Mouse (Mus musculus): ENCODE results near the gene Acsl5. TPM values are rescaled to one million over a fixed set of nuclear protein-coding genes. Genes with fewer than 3 reads are reported as not detected.
A peak's percentile ranks its signal among the peaks of the same experiment; 100 is the strongest.

The Acsl5 gene
- 24.7 and 26.2 TPM in 2 replicates for polyA plus RNA-seq (2016; fragmentation: Nextera tagmentation; extraction: Ambion mirVana)

DNA sequence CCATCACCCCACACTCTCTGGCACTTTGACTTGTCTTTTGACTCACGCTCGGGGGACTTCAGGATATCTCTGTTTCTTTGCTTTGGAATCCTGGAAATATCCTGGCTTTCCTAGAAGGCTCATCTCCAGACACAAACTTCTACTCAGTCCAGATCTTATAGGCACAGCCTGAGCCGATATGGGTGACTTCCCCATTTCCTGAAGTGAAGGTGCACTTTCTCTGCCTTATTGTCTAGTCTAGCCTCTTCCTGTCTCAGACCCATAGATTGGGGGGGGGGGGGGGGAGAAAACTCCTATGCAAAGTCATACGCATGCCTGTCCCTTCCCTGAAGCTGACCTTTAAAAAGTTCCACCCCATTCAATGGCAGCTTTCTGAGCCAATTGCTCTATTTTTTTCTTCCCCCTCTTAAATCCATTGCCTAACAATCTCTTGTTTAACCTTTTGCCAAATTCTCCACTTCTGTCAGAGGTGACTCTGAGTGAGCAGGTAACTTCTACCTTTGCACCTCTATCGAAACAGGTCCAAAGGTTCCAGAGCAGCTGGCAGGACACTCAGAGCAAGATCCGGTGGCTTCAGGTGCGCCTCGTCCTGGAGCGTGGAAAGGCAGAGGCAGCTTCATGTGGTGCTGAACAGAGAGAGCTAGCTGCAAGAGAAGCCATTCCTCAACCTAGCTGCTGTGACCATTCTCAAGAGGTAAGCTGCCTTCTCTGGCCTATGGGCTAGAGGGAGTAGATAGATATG lies at the start of gene Acsl5:
Gene Acsl5 (plus strand): TSS at position 556 of the 742 bp plus-strand sequence.
- H3K9me3 ChIP-seq, result peaks cover 4% of the 10 kb centered on the region; the same call in 1 of the 2 replicates
- 0 out of 2 replicates have a peak, but pooled peaks cover 4% of the 10 kb centered on the region for H3K27me3 ChIP-seq (ENCODE audit: poor library complexity, severe bottlenecking)
- no peak within 1 kb of the TSS for H3K4me3 ChIP-seq
- H3K4me1 ChIP-seq, result peaks cover 32% of the 10 kb centered on the region
- DNase-seq (ENCODE audit: extremely low spot score, low spot score), result no peak
- no peaks in the 10 kb centered on the region for H3K36me3 ChIP-seq (replicated peaks)
- H3K27ac ChIP-seq, result no peak within 1 kb of the TSS
- WGBS, result 95% methylated on average over 9 of the region's 9 CpGs

DNA sequence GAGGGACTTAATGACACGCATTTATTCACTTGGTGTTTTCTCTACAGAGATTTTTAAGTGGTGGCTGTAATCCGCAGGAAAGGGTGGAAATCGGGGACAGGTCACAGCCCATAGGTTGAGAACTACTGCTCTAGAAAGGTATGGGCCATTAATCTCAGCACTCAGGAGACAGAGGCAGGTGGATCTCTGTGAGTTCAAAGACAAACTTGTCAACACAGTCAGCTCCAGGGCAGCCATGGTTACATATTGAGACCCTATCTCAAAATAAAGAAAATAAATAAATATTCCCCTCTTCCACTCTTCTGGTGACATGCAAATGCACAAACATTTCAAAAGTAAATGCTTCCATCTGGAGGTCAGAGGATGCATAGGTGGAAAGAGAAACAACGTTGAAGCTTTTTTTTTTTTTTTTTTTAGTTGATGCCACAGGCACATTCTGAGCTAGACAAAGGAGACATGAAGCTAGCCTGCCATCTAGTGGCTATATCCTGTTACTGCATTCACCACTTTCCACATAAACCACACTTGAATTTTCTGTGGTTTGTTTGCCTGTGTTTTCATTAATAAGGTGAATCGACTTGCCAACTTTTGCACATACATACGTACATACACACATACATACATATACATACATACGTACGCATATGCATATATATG lies 45.1 kb upstream of the Acsl5 start:
- DNase-seq (ENCODE audit: extremely low spot score, low spot score), result no peak
- H3K27ac ChIP-seq, result no peak overlapping the region
- H3K4me1 ChIP-seq, result no peaks in the 10 kb centered on the region
- no peaks in the 10 kb centered on the region for H3K36me3 ChIP-seq (replicated peaks)
- 0 out of 2 replicates have a peak, but pooled peaks cover 8% of the 10 kb centered on the region for H3K27me3 ChIP-seq (ENCODE audit: poor library complexity, severe bottlenecking)
- no peak overlapping the region for H3K4me3 ChIP-seq
- H3K9me3 ChIP-seq, result no peaks in the 10 kb centered on the region
- WGBS, result 39% methylated on average over 8 of the region's 8 CpGs

DNA sequence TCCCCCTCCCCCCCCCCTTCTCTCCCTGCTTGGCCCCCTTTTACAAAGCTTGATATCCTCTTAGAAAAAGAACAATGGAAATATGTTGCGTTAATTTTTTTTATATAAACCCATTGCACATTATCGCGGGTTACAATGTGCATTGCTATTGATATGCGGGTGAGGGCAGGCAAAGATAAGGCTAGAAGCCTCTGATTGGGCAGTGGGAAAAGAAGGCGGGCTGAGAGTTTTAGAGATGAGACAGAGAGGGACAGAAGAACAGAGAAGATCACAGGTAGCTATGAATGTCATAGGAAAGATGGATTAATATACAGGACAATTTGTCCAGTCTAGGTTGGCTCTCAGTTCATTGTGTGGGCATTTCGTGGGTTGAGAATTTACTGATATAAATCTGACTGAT lies 44.5 kb upstream of the Acsl5 start:
- H3K27ac ChIP-seq, result no peak overlapping the region
- no peaks in the 10 kb centered on the region for H3K4me1 ChIP-seq
- H3K4me3 ChIP-seq, result no peak overlapping the region
- H3K27me3 ChIP-seq (ENCODE audit: poor library complexity, severe bottlenecking), result 0 out of 2 replicates have a peak, but pooled peaks cover 8% of the 10 kb centered on the region
- WGBS, result 59% methylated on average over 6 of the region's 6 CpGs
- no peaks in the 10 kb centered on the region for H3K9me3 ChIP-seq
- H3K36me3 ChIP-seq (replicated peaks), result no peaks in the 10 kb centered on the region
- DNase-seq (ENCODE audit: extremely low spot score, low spot score), result no peak

DNA sequence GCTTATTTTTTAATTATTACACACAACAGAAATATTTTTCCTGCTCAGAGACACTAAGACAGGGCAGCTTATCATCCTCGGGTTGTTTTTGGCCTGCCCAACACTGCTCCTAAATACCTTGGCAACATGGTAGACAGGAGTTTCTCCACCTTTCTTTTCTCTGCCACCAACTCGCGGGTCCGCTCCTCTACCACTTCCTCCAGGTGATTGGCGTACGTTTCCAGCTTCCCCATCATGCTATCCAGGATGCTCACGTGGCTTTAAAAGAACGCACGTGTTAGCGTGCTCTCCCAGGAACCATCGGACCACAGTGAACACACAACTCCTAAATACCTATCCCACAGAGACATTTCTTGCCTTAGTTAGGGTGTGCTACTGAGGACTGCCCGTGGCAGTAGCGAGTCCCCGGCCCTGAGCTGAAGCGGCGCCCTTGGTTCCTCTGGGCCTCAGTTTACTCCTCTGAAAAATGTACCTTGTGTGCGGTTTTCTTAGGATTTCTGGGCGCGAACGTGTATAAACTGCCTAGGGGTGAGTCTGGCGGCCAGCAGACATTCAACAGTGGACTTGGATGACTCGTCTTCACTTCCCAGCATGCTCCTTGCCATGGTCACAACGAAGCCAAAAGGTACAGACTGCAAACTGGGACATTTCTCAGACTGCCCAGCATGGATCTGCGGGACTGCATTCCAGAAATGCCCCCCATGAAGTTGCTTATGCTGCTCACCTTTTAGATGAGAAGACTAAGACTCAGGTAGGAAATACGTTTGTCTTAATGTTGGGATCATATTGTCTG lies 43.8 kb upstream of the Acsl5 start:
- Histone ChIP-seq H3K9me3 (no peaks in the 10 kb centered on the region), H3K27me3 (ENCODE audit: poor library complexity, severe bottlenecking) (0 out of 2 replicates have a peak, but pooled peaks cover 8% of the 10 kb centered on the region), H3K27ac (no peak overlapping the region), H3K4me3 (no peak overlapping the region), H3K36me3 (replicated peaks) (no peaks in the 10 kb centered on the region), H3K4me1 (no peaks in the 10 kb centered on the region)
- DNase-seq (ENCODE audit: extremely low spot score, low spot score), result no peak
- WGBS, result 69% methylated on average over 25 of the region's 25 CpGs

DNA sequence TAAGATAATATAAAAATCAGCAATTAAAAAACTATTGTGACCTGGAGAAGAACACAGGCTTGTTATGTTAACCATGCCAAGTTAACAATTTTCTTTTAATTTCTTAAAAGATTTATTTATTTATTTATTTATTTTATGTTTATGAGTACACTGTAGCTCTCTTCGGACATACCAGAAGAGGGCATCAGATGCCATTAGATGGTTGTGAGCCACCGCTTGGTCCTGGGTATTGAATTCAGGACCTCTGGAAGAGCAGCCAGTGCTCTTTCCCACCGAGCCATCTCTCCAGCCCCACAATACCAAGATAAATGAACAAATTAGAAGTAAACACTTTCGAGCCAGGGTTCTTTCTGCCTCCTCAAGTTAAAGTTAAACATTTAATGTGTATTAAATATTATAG lies 43.1 kb upstream of the Acsl5 start:
- H3K36me3 ChIP-seq (replicated peaks), result no peaks in the 10 kb centered on the region
- 80% methylated on average over 4 of the region's 4 CpGs for WGBS
- no peak overlapping the region for H3K4me3 ChIP-seq
- DNase-seq (ENCODE audit: extremely low spot score, low spot score), result no peak
- no peak overlapping the region for H3K27ac ChIP-seq
- H3K4me1 ChIP-seq, result no peaks in the 10 kb centered on the region
- no peaks in the 10 kb centered on the region for H3K9me3 ChIP-seq
- H3K27me3 ChIP-seq (ENCODE audit: poor library complexity, severe bottlenecking), result 0 out of 2 replicates have a peak, but pooled peaks cover 8% of the 10 kb centered on the region

DNA sequence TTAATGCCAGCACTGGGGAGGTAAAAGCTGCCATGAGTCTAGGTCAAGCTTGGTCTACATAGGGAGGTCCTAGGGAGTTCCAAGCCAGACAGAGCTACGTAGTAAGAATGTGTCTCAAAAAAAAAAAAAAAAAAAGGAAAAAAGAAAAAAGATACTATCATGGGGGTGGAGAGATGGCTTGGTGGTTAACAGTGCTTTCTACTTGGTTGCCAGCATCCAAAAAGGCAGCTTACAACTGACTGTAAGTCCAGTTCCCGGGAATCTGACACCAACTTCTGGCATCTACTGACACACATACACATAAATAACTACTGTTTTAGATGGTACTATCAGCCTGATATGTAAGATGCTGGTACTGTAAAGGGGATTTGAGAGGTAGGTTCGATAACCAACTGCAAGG lies 42.7 kb upstream of the Acsl5 start:
- H3K36me3 ChIP-seq (replicated peaks), result no peaks in the 10 kb centered on the region
- H3K27ac ChIP-seq, result no peak overlapping the region
- WGBS, result 92% methylated on average over 3 of the region's 3 CpGs
- H3K9me3 ChIP-seq, result no peaks in the 10 kb centered on the region
- no peaks in the 10 kb centered on the region for H3K4me1 ChIP-seq
- DNase-seq (ENCODE audit: extremely low spot score, low spot score), result no peak
- H3K27me3 ChIP-seq (ENCODE audit: poor library complexity, severe bottlenecking), result 0 out of 2 replicates have a peak, but pooled peaks cover 8% of the 10 kb centered on the region
- H3K4me3 ChIP-seq, result no peak overlapping the region

DNA sequence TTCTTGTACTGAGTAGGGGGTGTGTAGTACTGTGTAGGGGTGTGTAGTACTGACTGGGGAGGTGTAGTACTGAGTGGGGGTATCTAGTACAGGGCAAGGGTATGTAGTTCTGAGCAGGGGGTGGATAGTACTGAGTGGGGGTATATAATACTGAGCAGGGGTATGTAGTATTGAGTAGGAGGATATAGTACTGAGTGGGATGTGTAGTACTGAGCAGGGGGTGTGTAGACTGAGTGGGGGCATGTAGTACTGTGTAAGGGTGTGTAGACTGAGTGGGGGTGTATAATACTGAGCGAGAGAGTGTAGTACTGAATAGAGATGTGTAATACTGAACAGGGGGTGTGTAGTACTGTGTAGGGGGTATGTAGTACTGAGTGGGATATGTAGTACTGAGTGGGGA lies 40.0 kb upstream of the Acsl5 start:
- Histone ChIP-seq H3K36me3 (replicated peaks) (no peaks in the 10 kb centered on the region), H3K27ac (no peak overlapping the region), H3K9me3 (no peaks in the 10 kb centered on the region)

DNA sequence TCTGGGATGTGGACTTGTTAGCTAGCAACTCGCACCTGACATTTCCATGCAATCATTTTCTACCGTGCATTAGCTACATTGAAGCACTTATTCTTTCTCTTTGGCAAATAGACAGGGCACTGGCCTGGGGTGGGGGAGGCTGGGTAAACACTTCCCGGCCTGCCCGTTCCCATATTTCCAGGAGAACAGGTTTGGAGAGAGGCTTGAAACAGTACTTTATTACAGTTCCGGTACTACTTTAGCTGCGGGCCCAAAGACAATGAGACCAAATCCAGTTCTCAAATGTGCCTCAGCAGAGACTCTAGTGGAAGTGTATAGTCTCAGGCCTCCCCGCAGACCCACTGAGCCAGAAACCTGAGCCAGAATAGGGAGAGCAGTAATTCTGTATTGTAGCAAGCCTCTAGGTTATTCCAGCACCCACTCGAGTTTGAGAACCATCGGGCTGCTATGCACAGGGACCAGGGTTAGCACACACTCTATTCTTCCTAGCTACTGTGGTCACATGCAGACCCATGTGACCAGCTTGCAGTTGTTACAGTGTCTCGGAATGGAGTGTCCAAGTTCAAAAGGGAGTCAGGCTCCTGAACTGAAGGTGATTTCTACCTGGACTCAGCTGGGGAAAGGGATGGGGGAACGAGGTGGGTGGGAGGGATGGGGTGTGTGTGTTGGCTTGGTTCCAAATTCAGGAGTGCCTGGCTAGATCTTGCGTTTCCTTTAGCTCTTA lies 38.0 kb upstream of the Acsl5 start:
- Histone ChIP-seq H3K4me3 (no peak overlapping the region), H3K27me3 (ENCODE audit: poor library complexity, severe bottlenecking) (no peaks in the 10 kb centered on the region; the same call in 1 of the 2 replicates), H3K9me3 (no peaks in the 10 kb centered on the region), H3K27ac (no peak overlapping the region), H3K36me3 (replicated peaks) (no peaks in the 10 kb centered on the region), H3K4me1 (peaks cover 9% of the 10 kb centered on the region)
- 89% methylated on average over 12 of the region's 12 CpGs for WGBS
- no peak for DNase-seq (ENCODE audit: extremely low spot score, low spot score)

More for the DNA sequence above, 40.0 kb upstream of the Acsl5 start:
- 90% methylated on average over 1 of the region's 1 CpGs for WGBS
- no peak for DNase-seq (ENCODE audit: extremely low spot score, low spot score)
- H3K27me3 ChIP-seq (ENCODE audit: poor library complexity, severe bottlenecking), result 0 out of 2 replicates have a peak, but pooled peaks cover 8% of the 10 kb centered on the region
- H3K4me1 ChIP-seq, result no peaks in the 10 kb centered on the region
- H3K4me3 ChIP-seq, result no peak overlapping the region

DNA sequence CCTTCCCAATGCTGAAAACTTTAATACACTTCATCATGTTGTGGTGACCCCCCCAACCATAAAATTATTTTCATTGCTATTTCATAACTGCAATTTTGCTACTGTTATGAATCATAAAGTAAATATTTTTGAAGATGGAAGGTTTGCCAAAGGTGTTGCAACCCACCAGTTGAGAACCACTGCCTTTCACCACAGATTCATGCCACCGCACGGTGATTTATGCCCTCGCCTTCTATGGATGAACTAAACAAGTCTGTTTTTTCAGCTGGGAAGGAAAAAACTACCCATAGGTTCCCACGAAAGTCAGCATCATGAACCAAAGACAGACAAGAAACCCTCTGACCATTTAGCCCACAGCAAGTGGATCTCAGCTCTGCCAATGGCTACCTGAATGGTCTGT lies 34.9 kb upstream of the Acsl5 start:
- 90% methylated on average over 4 of the region's 4 CpGs for WGBS
- H3K27ac ChIP-seq, result no peak overlapping the region
- no peak for DNase-seq (ENCODE audit: extremely low spot score, low spot score)
- peaks cover 7% of the 10 kb centered on the region for H3K27me3 ChIP-seq (ENCODE audit: poor library complexity, severe bottlenecking)
- H3K9me3 ChIP-seq, result no peaks in the 10 kb centered on the region
- peaks cover 16% of the 10 kb centered on the region for H3K4me1 ChIP-seq
- H3K36me3 ChIP-seq (replicated peaks), result no peaks in the 10 kb centered on the region
- no peak overlapping the region for H3K4me3 ChIP-seq

DNA sequence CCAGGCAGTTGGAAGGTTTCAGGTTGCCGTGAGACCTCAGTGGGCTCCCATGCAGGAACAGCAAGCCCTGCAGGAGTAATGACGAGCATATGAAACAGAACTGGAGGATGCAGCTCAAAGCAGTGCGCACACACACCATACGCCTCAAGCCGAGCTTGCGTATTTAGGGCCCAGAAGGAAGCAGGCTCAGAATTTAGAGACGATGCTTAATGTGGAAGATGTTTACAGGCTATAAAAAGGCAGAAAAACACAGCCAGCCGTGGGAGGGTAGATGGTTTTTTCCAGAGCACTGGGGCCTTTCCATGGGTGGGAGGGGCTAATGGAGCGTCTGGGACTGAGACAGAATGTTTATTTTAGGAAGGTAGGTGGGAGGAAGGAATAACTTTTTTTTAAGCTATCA lies 34.4 kb upstream of the Acsl5 start:
- DNase-seq (ENCODE audit: extremely low spot score, low spot score), result no peak
- H3K4me1 ChIP-seq, result peaks cover 16% of the 10 kb centered on the region
- H3K27me3 ChIP-seq (ENCODE audit: poor library complexity, severe bottlenecking), result peaks cover 7% of the 10 kb centered on the region
- WGBS, result 88% methylated on average over 9 of the region's 9 CpGs
- H3K27ac ChIP-seq, result no peak overlapping the region
- H3K4me3 ChIP-seq, result no peak overlapping the region
- H3K36me3 ChIP-seq (replicated peaks), result no peaks in the 10 kb centered on the region
- H3K9me3 ChIP-seq, result no peaks in the 10 kb centered on the region

DNA sequence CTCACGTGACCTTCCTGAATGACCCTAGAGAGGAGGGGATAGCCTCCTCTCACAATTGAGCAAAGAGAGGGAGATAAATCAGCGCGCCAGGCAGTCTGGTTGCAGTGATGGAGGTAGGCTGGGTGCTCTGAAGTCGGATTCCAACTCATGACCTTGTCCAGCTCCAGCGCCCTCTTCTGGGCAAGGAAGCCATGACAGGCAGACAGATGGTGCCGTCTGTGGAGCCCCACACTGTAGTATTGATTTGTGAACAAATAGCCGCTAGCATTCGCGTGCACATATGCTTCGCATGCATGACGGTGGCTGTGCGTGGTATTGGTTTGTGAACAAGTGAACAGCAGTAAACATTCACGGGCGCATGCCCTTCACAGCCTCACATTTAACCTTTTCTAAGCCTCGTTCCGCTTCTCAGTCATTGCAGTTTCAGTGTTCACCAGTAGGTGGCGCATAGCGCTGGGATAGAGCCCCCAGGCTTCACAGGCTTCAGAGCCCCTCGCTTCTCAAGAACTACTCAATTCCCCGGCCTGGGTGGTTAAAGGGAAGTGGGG lies 33.5 kb upstream of the Acsl5 start:
- Histone ChIP-seq H3K36me3 (replicated peaks) (no peaks in the 10 kb centered on the region), H3K27ac (peak overlapping the region; percentile 63), H3K4me3 (peak overlapping the region; percentile 52), H3K27me3 (ENCODE audit: poor library complexity, severe bottlenecking) (peaks cover 7% of the 10 kb centered on the region), H3K4me1 (peaks cover 20% of the 10 kb centered on the region), H3K9me3 (no peaks in the 10 kb centered on the region)
- DNase-seq (ENCODE audit: extremely low spot score, low spot score), result peak; percentile 87
- 2% methylated on average over 20 of the region's 20 CpGs for WGBS

DNA sequence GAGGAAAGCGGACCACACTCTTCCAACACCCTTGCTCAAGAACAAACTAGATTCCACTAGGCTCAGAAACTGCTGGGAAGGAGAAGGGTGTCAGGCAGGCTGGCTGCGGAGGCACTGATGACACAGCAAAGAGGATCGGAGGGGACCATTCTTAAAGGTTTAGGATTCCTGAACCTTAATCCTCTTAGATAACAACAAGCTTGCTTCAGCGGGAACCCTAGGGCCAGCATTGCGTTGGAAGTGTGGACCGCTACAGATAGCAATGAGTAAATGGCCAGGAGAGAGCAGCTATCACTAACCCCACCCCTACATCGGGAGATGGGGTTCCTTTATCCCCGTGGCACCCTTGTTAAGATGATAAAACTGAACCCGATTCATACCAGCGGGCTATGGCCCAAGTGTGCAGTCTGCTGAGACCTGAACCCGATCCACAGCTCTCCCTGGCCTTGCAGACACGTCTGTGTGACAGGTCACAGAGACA lies 33.0 kb upstream of the Acsl5 start:
- H3K9me3 ChIP-seq, result no peaks in the 10 kb centered on the region
- WGBS, result 9% methylated on average over 12 of the region's 12 CpGs
- peak overlapping the region; percentile 63 for H3K27ac ChIP-seq
- H3K27me3 ChIP-seq (ENCODE audit: poor library complexity, severe bottlenecking), result peaks cover 7% of the 10 kb centered on the region
- no peak for DNase-seq (ENCODE audit: extremely low spot score, low spot score)
- H3K4me1 ChIP-seq, result peaks cover 20% of the 10 kb centered on the region
- H3K4me3 ChIP-seq, result peak overlapping the region; percentile 52
- H3K36me3 ChIP-seq (replicated peaks), result no peaks in the 10 kb centered on the region

All from forebrain, embryonic 10.5 days (tissue).